Mouse (Mus musculus) CD4-positive, CD25-positive, alpha-beta regulatory T cell (primary cell): ENCODE measurements around the gene Olfr346. TPM values are rescaled to one million over a fixed set of nuclear protein-coding genes. Genes with fewer than 3 reads are reported as not detected.

Experiments used
- polyA plus RNA-seq: library from polyadenylated mRNA; unstranded; fragments of 100-300 nt; shearing (Covaris generic); gene quantifications from one replicate; pipeline ENCODE4 v1.2.1, GENCODE M21; 2017

The Olfr346 gene
- polyA plus RNA-seq, result not detected

DNA sequence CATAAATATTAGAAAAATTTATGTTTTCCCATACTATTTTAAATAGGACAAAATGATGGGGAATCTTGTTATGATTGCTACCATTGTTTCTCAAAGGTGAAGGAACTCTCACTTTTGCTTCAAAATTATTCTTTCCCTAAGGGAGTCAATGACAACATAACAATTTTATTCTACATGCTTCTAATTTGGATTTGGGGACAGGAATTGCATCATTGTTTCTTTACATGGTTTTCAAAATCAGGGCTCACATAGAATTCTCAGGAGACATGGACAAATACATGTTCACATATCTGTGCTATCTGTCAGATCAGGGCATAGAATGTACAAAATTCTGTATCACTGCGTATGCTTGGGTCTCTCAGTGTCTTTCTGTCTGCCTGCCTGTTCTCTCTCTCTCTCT lies at the start of gene Olfr346:
Olfr346 (plus strand) TSS at position 301 of the 400 bp plus-strand sequence.

DNA sequence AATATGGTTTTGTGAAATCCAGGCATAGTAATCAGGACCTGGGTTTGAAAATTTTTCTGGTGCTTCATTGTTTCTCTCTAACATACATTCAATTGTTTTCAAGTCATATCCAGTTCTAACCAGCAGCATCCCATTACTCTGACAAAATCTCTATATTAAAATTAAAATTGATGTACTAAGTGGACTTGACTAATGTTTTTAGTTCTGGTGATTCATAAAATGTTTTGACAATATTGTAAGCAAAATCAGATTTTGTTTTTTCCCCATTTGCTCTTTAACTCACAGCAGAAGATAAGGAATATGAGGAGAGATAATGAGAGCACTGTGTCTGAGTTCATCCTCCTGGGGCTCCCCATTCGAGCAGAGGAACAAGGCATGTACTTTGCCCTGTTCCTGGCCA lies 45.8 kb upstream of the Olfr346 start, which contains the start of gene Olfr345:
Olfr345 (plus strand) TSS at position 301 of the 400 bp plus-strand sequence.

DNA sequence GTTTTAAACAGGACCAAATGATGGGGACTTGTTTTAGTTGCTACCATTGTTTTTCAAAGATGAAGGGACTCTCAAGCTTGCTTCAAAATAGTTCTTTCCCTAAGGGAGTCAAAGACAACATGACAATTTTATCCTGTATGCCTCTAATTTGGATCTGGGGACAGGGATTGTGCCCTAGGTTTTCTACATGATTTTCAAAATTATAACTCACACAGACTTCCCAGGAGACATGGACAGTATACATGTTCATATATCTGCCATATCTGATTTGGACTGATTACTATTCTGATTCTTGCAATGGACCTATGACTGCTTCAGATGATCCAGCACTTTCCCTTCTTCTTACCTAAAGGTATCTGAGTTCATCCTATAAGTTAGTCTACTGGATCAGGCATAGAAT lies 46.0 kb downstream of the Olfr346 start, which contains the start of gene Olfr347:
Olfr347 (plus strand) TSS at position 301 of the 400 bp plus-strand sequence.

Other genes with a start within 250 kb of the Olfr346 start
- not detected for gene Olfr340, start 233.2 kb upstream of the Olfr346 start, polyA plus RNA-seq
- 0.05 TPM for gene Olfr341, start 203.3 kb upstream of the Olfr346 start, polyA plus RNA-seq
- not detected for gene Olfr342, start 160.8 kb upstream of the Olfr346 start, polyA plus RNA-seq
- gene Olfr344, start 119.1 kb upstream of the Olfr346 start, polyA plus RNA-seq, result not detected
- not detected for gene Olfr345, start 45.7 kb upstream of the Olfr346 start, polyA plus RNA-seq
- gene Olfr347, start 46.1 kb downstream of the Olfr346 start, polyA plus RNA-seq, result not detected
- gene Olfr348, start 98.5 kb downstream of the Olfr346 start, polyA plus RNA-seq, result not detected
- 0.11 TPM for gene Olfr50, start 104.8 kb downstream of the Olfr346 start, polyA plus RNA-seq
- gene Olfr3, start 131.2 kb downstream of the Olfr346 start, polyA plus RNA-seq, result not detected
- gene Olfr350, start 160.5 kb downstream of the Olfr346 start, polyA plus RNA-seq, result not detected
- not detected for gene Olfr351, start 176.9 kb downstream of the Olfr346 start, polyA plus RNA-seq
- not detected for gene Olfr352, start 182.7 kb downstream of the Olfr346 start, polyA plus RNA-seq
- not detected for gene Olfr353, start 207.1 kb downstream of the Olfr346 start, polyA plus RNA-seq
- not detected for gene Olfr354, start 219.9 kb downstream of the Olfr346 start, polyA plus RNA-seq
- not detected for gene Olfr355, start 243.1 kb downstream of the Olfr346 start, polyA plus RNA-seq